Mouse (Mus musculus): ENCODE results near the gene Nrxn1. TPM values are rescaled to one million over a fixed set of nuclear protein-coding genes. Genes with fewer than 3 reads are reported as not detected.

Gene Nrxn1
- polyA plus RNA-seq, 1 experiment from 2014 or later: 2.1 TPM

GRCm38 (mm10) chr17:90007438-90008109 lies 1085.3 kb downstream of the Nrxn1 start:
- no peak overlapping the region for H3K4me3 ChIP-seq (ENCODE audit: low read depth, low read length)
- no peaks in the 10 kb centered on the region for H3K36me3 ChIP-seq (ENCODE audit: insufficient read depth)
- no peak overlapping the region for H3K27ac ChIP-seq (ENCODE audit: low read depth)
- no peak overlapping the region for H3K9ac ChIP-seq
- no peaks in the 10 kb centered on the region for H3K9me3 ChIP-seq (ENCODE audit: low read depth, low read length)
- no peak for ATAC-seq (ENCODE audit: insufficient read depth)
- DNase-seq: peak; percentile 8
- H3K4me1 ChIP-seq (ENCODE audit: insufficient read depth): no peaks in the 10 kb centered on the region
- no peak overlapping the region for H3K4me2 ChIP-seq
- 48% methylated on average over 5 of the region's 5 CpGs for WGBS
- no peak for TF ChIP-seq CTCF (IDR thresholded peaks at IDR 0.05; ENCODE audit: low read depth)
- H3K27me3 ChIP-seq (ENCODE audit: insufficient read depth, low read length): no peaks in the 10 kb centered on the region

GRCm38 (mm10) chr17:89990651-89991050 lies 1102.2 kb downstream of the Nrxn1 start:
- H3K27ac ChIP-seq (ENCODE audit: low read depth): no peak overlapping the region
- no peaks in the 10 kb centered on the region for H3K4me1 ChIP-seq (ENCODE audit: insufficient read depth)
- WGBS: 49% methylated on average over 4 of the region's 4 CpGs
- H3K9me3 ChIP-seq (ENCODE audit: low read depth, low read length): no peaks in the 10 kb centered on the region
- no peak overlapping the region for H3K9ac ChIP-seq
- no peak for ATAC-seq (ENCODE audit: insufficient read depth)
- no peaks in the 10 kb centered on the region for H3K27me3 ChIP-seq (ENCODE audit: insufficient read depth, low read length)
- no peaks in the 10 kb centered on the region for H3K36me3 ChIP-seq (ENCODE audit: insufficient read depth)
- TF ChIP-seq CTCF (IDR thresholded peaks at IDR 0.05; ENCODE audit: low read depth): no peak
- H3K4me2 ChIP-seq: no peak overlapping the region
- DNase-seq: no peak
- no peak overlapping the region for H3K4me3 ChIP-seq (ENCODE audit: low read depth, low read length)

Small RNAs within 50 kb of the gene (microRNA-seq; reads per million reads assigned to microRNA genes)
- gene Gm24510 (ENCODE audit: borderline number of aligned reads) (not detected), gene Gm27475 (ENCODE audit: borderline number of aligned reads) (not detected), gene Gm47307 (ENCODE audit: borderline number of aligned reads) (not detected)
